Mouse (Mus musculus) ES-E14 (cell line): Measurements from ENCODE around the gene Gm9945.
A peak's percentile ranks its signal among the peaks of the same experiment; 100 is the strongest.

Experiments
- CHD2 ChIP-seq: IDR thresholded peaks from 2 replicates; pipeline ENCODE4 v1.6.1; 2014; ENCODE audit warnings: mild to moderate bottlenecking, low read depth, low read length, inconsistent platforms
- HCFC1 ChIP-seq: IDR thresholded peaks from 2 replicates; pipeline ENCODE4 v1.6.1; 2012; ENCODE audit warnings: low read length, inconsistent platforms, borderline replicate concordance; ENCODE audit not compliant: insufficient read depth
- MAFK ChIP-seq: IDR thresholded peaks from 2 replicates; pipeline ENCODE4 v1.6.1; 2014; ENCODE audit warnings: mild to moderate bottlenecking, low read depth, low read length, inconsistent platforms; ENCODE audit not compliant: insufficient read depth
- ZC3H11A ChIP-seq: IDR thresholded peaks from 2 replicates; pipeline ENCODE4 v1.6.1; 2012; ENCODE audit warnings: low read depth, mild to moderate bottlenecking, inconsistent platforms, low read length, borderline replicate concordance
- ZNF384 ChIP-seq: IDR thresholded peaks from 2 replicates; pipeline ENCODE4 v1.6.1; 2012; ENCODE audit warnings: low read depth, low read length, inconsistent platforms

- TF ChIP-seq CHD2: no peak
- TF ChIP-seq ZC3H11A: no peak
- no peak for TF ChIP-seq ZNF384
- TF ChIP-seq MAFK: 0 out of 2 replicates have a peak, but pooled peaks have one; percentile 39
- TF ChIP-seq HCFC1: no peak
Measured at GRCm38 (mm10) chr11:53485719-53486118, 5.8 kb downstream of the Gm9945 start.
